Mouse (Mus musculus): ENCODE measurements around the gene Ryr3.

DNA sequence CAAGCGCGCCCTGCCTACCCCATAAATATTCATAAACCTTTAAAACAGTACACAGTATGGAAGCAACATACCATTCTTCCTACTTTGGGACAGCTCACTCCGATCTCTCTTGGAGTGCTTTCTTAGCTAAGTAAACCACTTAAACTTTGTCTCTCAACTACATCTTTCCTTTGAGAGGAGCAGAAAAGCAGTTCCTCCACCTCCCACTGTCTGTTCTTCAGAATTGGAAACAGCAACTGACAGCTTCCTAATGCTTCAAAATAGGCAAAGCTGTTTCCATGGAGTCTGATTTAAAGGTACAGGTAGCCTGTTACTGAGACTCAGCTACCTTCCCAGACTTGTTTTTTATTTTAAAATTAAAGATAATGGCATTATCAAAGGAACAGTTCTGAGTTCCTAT is 218.4 kb downstream of the Ryr3 start:
- TF ChIP-seq GATA1 (IDR thresholded peaks at IDR 0.05; ENCODE audit: borderline replicate concordance, low read length) = no peak
- no peak for TF ChIP-seq FLI1 (IDR thresholded peaks at IDR 0.05; ENCODE audit: low read length)

Measured in megakaryocyte, embryonic 14.5 days (primary cell).